Comparison of ENCODE assay signal across 13 mouse cellular contexts in the genomic region with DNA sequence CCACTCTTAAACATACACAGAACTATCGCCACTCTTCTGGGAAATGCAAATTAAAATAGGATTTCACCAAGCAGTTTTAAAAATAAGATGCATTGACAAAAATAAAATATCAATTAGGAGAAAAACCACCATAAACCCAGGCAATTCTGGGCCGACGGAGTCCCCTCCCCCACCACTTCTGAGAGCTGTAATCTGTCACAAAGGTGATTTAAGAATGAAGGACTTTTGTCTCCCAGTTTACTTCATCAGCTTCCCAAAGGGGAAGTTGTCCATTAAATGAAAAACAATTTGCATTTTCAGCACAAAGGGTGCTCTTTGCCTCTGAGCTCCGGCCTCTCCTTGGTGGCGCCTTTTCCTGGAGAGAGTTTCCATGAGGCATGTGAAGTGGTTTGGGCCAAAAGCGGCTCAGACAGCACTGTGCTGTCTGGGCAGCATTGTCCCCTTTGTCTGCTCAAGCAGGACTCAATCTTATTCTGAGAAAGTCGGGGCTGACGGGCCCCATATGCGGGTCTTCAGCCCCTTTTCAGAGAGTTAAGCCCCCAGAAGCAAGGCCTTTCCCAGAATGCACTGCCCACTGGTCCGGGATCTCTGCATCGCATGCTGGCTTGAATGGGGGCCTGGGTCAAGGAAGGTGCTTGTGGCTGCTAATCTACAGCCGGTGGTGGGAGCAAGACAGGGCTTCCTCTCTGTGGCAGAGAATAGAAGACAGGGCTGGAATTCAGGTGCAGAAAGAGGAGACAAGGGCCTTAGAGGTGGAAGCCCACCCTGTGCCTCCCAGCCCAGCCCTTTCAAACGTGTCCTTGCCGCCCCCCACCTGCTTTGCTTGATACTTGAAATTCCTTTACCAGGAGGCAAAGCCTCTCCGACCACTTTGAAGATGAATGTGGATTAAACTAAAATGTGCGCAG. TPM values are rescaled to one million over a fixed set of nuclear protein-coding genes. Genes with fewer than 3 reads are reported as not detected.
DNase-seq lines count a peak whose midpoint lies in the region; ATAC-seq and TF ChIP-seq lines count a peak whose summit lies in the region.
"Had no signal": no experiment of that assay in that cellular context is flagged by ENCODE, and none has a peak within 500 bp of the region (broad histone marks: within the 10 kb centered on the region; RNA-seq: fewer than 3 reads in every experiment).

No protein-coding gene starts in this region.

- no peak for TF ChIP-seq EP300 in stomach, postnatal 0 days (optimal IDR thresholded peaks at IDR 0.05)

- peak; percentile 73; the same call in 1 of the 2 replicates for ATAC-seq in hindbrain, embryonic 14.5 days (ENCODE audit: low FRiP score)
- ATAC-seq in frontal cortex, adult (ENCODE audit: low TSS enrichment) = no peak
- ATAC-seq in stomach, postnatal 0 days (ENCODE audit: low FRiP score, low TSS enrichment) = no peak
- ATAC-seq: Patski had no signal

- peaks cover 4 to 14% of the 10 kb centered on the region in 2 experiments; a peak in 3 of 4 replicates for H3K4me1 ChIP-seq in ES-E14 (ENCODE audit: control insufficient read depth in 2 of 2, insufficient read depth in 2 of 2, low read length in 2 of 2, poor library complexity in 1 of 2)
- no peaks in the 10 kb centered on the region; the same call in 1 of the 2 replicates for H3K4me1 ChIP-seq in hindbrain, embryonic 14.5 days (replicated peaks; ENCODE audit: control insufficient read depth, insufficient read depth, low read length)
- no peaks in the 10 kb centered on the region for H3K4me1 ChIP-seq in stomach, postnatal 0 days (replicated peaks; ENCODE audit: control insufficient read depth, insufficient read depth)

- H3K36me3 ChIP-seq in ES-E14 (ENCODE audit: control insufficient read depth, insufficient read depth, low read length, poor library complexity, severe bottlenecking) = no peaks in the 10 kb centered on the region
- H3K36me3 ChIP-seq in hindbrain, embryonic 14.5 days (replicated peaks; ENCODE audit: control insufficient read depth, insufficient read depth) = no peaks in the 10 kb centered on the region
- no peaks in the 10 kb centered on the region for H3K36me3 ChIP-seq in stomach, postnatal 0 days (ENCODE audit: control insufficient read depth, insufficient read depth, low read length)

- H3K27ac ChIP-seq in ES-E14 (ENCODE audit: insufficient read depth, low read depth, low read length, poor library complexity, severe bottlenecking) = peak overlapping the region; percentile 2; the same call in 1 of the 2 replicates
- H3K27ac ChIP-seq in hindbrain, embryonic 14.5 days = peak overlapping the region; percentile 43; the same call in 1 of the 2 replicates
- no peak overlapping the region for H3K27ac ChIP-seq in stomach, postnatal 0 days (replicated peaks)

- TF ChIP-seq CTCF in stomach, postnatal 0 days (IDR thresholded peaks at IDR 0.05; ENCODE audit: low read depth) = no peak

- DNase-seq in ES-E14 (ENCODE audit: low read depth, low spot score) = no peak
- DNase-seq in embryo, embryonic 11 days = peak; percentile 49
- peak; percentile 33 for DNase-seq in hindbrain, embryonic 14.5 days (ENCODE audit: low spot score)
- peak; percentile 33 for DNase-seq in mesoderm, embryonic 11.5 days (ENCODE audit: low read depth, low spot score)
- DNase-seq in spleen, postnatal 10 days (ENCODE audit: low spot score in 2 of 2) = no peak
- DNase-seq in cerebellum, postnatal 36 days = no peak
- DNase-seq in stomach, postnatal 0 days (ENCODE audit: low spot score) = no peak
- DNase-seq: lung, postnatal 4 days; right cerebral cortex, postnatal 4 days had no signal

- in situ Hi-C loops in ES-E14 (cut with MboI; ENCODE audit: low sequenced_read_pairs in 2 of 2, unreplicated experiment in 2 of 2) = no loop called here

- no peaks in the 10 kb centered on the region for H3K27me3 ChIP-seq in hindbrain, embryonic 14.5 days (ENCODE audit: control insufficient read depth, insufficient read depth, low read length)
- H3K27me3 ChIP-seq in stomach, postnatal 0 days (ENCODE audit: control insufficient read depth, insufficient read depth, low read length) = no peaks in the 10 kb centered on the region
- H3K27me3 ChIP-seq: Patski had no signal

- 28% methylated on average over 16 of the region's 16 CpGs for WGBS in hindbrain, embryonic 14.5 days
- WGBS in stomach, postnatal 0 days = 50% methylated on average over 16 of the region's 16 CpGs

- no peak overlapping the region for H3K4me2 ChIP-seq in hindbrain, embryonic 14.5 days (replicated peaks)
- no peak overlapping the region for H3K4me2 ChIP-seq in stomach, postnatal 0 days (replicated peaks; ENCODE audit: low read depth)

- no peaks in the 10 kb centered on the region for H3K9me3 ChIP-seq in ES-E14 (ENCODE audit: control insufficient read depth, insufficient read depth, low read depth, low read length)
- no peaks in the 10 kb centered on the region for H3K9me3 ChIP-seq in hindbrain, embryonic 14.5 days (ENCODE audit: control insufficient read depth, low read length)
- no peaks in the 10 kb centered on the region for H3K9me3 ChIP-seq in stomach, postnatal 0 days (ENCODE audit: control insufficient read depth, low read length)

- no peak overlapping the region; the same call in 1 of the 2 replicates for H3K9ac ChIP-seq in ES-E14 (ENCODE audit: insufficient read depth, low read depth, low read length, poor library complexity, severe bottlenecking)
- 0 out of 2 replicates have a peak overlapping the region, but pooled peaks have one; percentile 42 for H3K9ac ChIP-seq in hindbrain, embryonic 14.5 days
- no peak overlapping the region for H3K9ac ChIP-seq in stomach, postnatal 0 days (ENCODE audit: low read length)

- no peak overlapping the region for H3K4me3 ChIP-seq in ES-E14 (ENCODE audit: insufficient read depth in 1 of 2, low read depth in 1 of 2, low read length in 2 of 2, poor library complexity in 1 of 2, severe bottlenecking in 1 of 2)
- no peak overlapping the region for H3K4me3 ChIP-seq in hindbrain, embryonic 14.5 days (replicated peaks; ENCODE audit: low read length)
- H3K4me3 ChIP-seq in stomach, postnatal 0 days (ENCODE audit: low read depth, low read length) = no peak overlapping the region

TF ChIP-seq in ES-E14, 5 proteins besides CTCF, POLR2A, EP300 and RAD21:
- TF ChIP-seq HCFC1 (IDR thresholded peaks at IDR 0.05; ENCODE audit: borderline replicate concordance, insufficient read depth, low read length) = no peak
- TF ChIP-seq MAFK (IDR thresholded peaks at IDR 0.05; ENCODE audit: insufficient read depth, low read depth, low read length) = no peak
- TF ChIP-seq CHD2 (IDR thresholded peaks at IDR 0.05; ENCODE audit: low read depth, low read length) = no peak
- TF ChIP-seq ZC3H11A (IDR thresholded peaks at IDR 0.05; ENCODE audit: borderline replicate concordance, low read depth, low read length) = no peak
- TF ChIP-seq ZNF384 (IDR thresholded peaks at IDR 0.05; ENCODE audit: low read depth, low read length) = no peak

RNA-seq across cellular contexts. Expression of a gene that starts 7.8 kb away (rescaled TPM):
- 0.36 TPM in 1 of 2 replicates, not detected in the other for total RNA-seq in ES-E14 (2012; rRNA removed)
- not detected in 2 replicates for polyA plus RNA-seq in hindbrain, embryonic 14.5 days (2014; fragmentation: Nextera tagmentation; extraction: Ambion mirVana)
- not detected in 2 replicates for polyA plus RNA-seq in stomach, postnatal 0 days (2015; fragmentation: Nextera tagmentation; extraction: Ambion mirVana)
- total RNA-seq: layer of hippocampus, adult 18-20 months had no signal
- polyA plus RNA-seq: Patski; urinary bladder, adult 2 months had no signal

RNA-seq across cellular contexts. Expression of a gene that starts 47.9 kb away (rescaled TPM):
- total RNA-seq in ES-E14 (2012; rRNA removed) = 7.1 and 9.4 TPM in 2 replicates
- 1.2 and 1.7 TPM in 2 replicates for polyA plus RNA-seq in hindbrain, embryonic 14.5 days (2014; fragmentation: Nextera tagmentation; extraction: Ambion mirVana)
- 7.9 and 9.5 TPM in 2 replicates for polyA plus RNA-seq in stomach, postnatal 0 days (2015; fragmentation: Nextera tagmentation; extraction: Ambion mirVana)

Comparison
In these comparisons a context has a peak if more than half of its experiments do, and no peak if none do; other contexts are left out.
1. DNase-seq: peak in embryo, embryonic 11 days (single experiment), hindbrain, embryonic 14.5 days (single experiment) and mesoderm, embryonic 11.5 days (single experiment); none in ES-E14 (single experiment), spleen, postnatal 10 days (0 of 2), cerebellum, postnatal 36 days (0 of 2) and stomach, postnatal 0 days (single experiment).